In the genomic region with DNA sequence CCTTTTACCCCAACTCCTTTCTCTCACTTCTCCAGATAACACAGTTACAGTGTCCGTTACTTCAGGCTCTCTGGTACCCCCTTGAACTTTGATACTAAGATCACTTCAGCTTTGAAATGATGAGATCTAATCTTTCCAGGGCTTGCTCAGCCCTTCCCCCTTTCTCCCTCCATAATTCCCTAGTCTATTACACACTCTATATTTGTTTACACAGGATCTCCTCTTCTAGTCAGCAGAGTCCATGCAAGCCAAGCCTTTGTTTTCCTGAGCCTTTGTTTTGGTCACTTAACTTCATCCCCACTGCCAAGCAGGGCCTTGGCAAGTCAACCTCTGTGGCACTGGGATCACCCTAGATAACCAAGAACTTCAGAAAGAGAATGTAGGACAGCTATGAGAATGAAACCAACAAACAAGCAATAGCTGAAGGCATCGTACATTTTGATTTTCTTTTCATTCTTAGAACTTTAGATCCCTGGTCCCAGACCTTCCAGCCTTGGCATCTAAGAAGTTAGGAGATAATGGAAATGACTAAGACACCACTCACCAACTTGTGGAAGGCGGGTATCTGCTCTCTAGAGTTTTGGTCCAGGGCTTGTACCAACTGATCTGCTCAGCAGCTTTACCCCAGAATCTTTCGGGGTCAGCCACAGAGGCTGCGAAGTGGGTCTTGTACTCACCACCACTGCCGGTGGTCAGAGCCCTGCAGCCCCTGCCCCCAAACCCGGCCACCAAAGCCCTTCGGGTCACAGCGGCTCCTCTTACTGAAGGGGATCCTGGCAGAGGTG, we compare ENCODE assay signal across 9 mouse cellular contexts. TPM values are rescaled to one million over a fixed set of nuclear protein-coding genes. Genes with fewer than 3 reads are reported as not detected.
DNase-seq lines count a peak whose midpoint lies in the region; ATAC-seq and TF ChIP-seq lines count a peak whose summit lies in the region.
"Had no signal": no experiment of that assay in that cellular context is flagged by ENCODE, and none has a peak within 500 bp of the region (broad histone marks: within the 10 kb centered on the region; RNA-seq: fewer than 3 reads in every experiment).

No protein-coding gene starts in this region.

- no peak for DNase-seq in layer of hippocampus, adult 2 months (ENCODE audit: low spot score in 2 of 2)
- DNase-seq in layer of hippocampus, postnatal 14 days (ENCODE audit: low spot score in 2 of 2) = no peak
- no peak for DNase-seq in intestine, embryonic 14.5 days (ENCODE audit: low spot score)
- no peak for DNase-seq in natural killer cell, adult 2 months (ENCODE audit: low spot score in 2 of 2)
- DNase-seq in layer of hippocampus, adult 9-11 months = no peak
- DNase-seq in urinary bladder, adult 2 months (ENCODE audit: low spot score) = no peak

- no peaks in the 10 kb centered on the region for H3K36me3 ChIP-seq in intestine, embryonic 14.5 days (ENCODE audit: control insufficient read depth, insufficient read depth, low read length)
- no peaks in the 10 kb centered on the region for H3K36me3 ChIP-seq in neural tube, embryonic 12.5 days

- no peaks in the 10 kb centered on the region for H3K4me1 ChIP-seq in embryonic fibroblast, embryonic 13.5 days (ENCODE audit: control insufficient read depth, insufficient read depth, low read length)
- 0 out of 2 replicates have a peak, but pooled peaks cover 9% of the 10 kb centered on the region for H3K4me1 ChIP-seq in intestine, embryonic 14.5 days (replicated peaks; ENCODE audit: control insufficient read depth, insufficient read depth, low read length)
- peaks cover 8% of the 10 kb centered on the region for H3K4me1 ChIP-seq in neural tube, embryonic 12.5 days

- peak overlapping the region; percentile 47 for H3K4me3 ChIP-seq in layer of hippocampus, adult 2 months
- H3K4me3 ChIP-seq in embryonic fibroblast, embryonic 13.5 days (ENCODE audit: insufficient read depth, low read length) = peak overlapping the region; percentile 50
- H3K4me3 ChIP-seq in intestine, embryonic 14.5 days (ENCODE audit: low read depth, low read length) = peak overlapping the region; percentile 44
- H3K4me3 ChIP-seq in neural tube, embryonic 12.5 days = peak overlapping the region; percentile 37

- H3K27ac ChIP-seq in layer of hippocampus, adult 2 months = no peak overlapping the region
- H3K27ac ChIP-seq in embryonic fibroblast, embryonic 13.5 days (ENCODE audit: insufficient read depth, low read length) = no peak overlapping the region
- no peak overlapping the region for H3K27ac ChIP-seq in intestine, embryonic 14.5 days (ENCODE audit: low read depth)
- H3K27ac ChIP-seq in neural tube, embryonic 12.5 days = no peak overlapping the region

- peak overlapping the region; percentile 48 for H3K9ac ChIP-seq in intestine, embryonic 14.5 days (ENCODE audit: low read length)
- peak overlapping the region; percentile 54 for H3K9ac ChIP-seq in neural tube, embryonic 12.5 days

- 0 out of 2 replicates have a peak, but pooled peaks have one; percentile 22 for ATAC-seq in intestine, embryonic 14.5 days (replicated peaks; ENCODE audit: low FRiP score, low TSS enrichment, low read depth)
- ATAC-seq in neural tube, embryonic 12.5 days (ENCODE audit: low FRiP score, low read depth) = no peak

- H3K9me3 ChIP-seq in intestine, embryonic 14.5 days (ENCODE audit: control insufficient read depth, low read length) = no peaks in the 10 kb centered on the region
- no peaks in the 10 kb centered on the region for H3K9me3 ChIP-seq in neural tube, embryonic 12.5 days

- no peak for TF ChIP-seq POLR2A in embryonic fibroblast, embryonic 13.5 days (IDR thresholded peaks at IDR 0.05; ENCODE audit: low read depth, low read length)

- peak overlapping the region; percentile 65 for H3K4me2 ChIP-seq in intestine, embryonic 14.5 days (ENCODE audit: low read length)
- peak overlapping the region; percentile 63 for H3K4me2 ChIP-seq in neural tube, embryonic 12.5 days (replicated peaks)

- no peaks in the 10 kb centered on the region for H3K27me3 ChIP-seq in intestine, embryonic 14.5 days (replicated peaks; ENCODE audit: control insufficient read depth, insufficient read depth, low read length)
- H3K27me3 ChIP-seq in neural tube, embryonic 12.5 days (replicated peaks) = no peaks in the 10 kb centered on the region

- no peak for TF ChIP-seq CTCF in layer of hippocampus, adult 2 months (conservative IDR thresholded peaks at IDR 0.05)
- TF ChIP-seq CTCF in embryonic fibroblast, embryonic 13.5 days (IDR thresholded peaks at IDR 0.05; ENCODE audit: borderline replicate concordance, insufficient read depth, low read length) = no peak

- 14% methylated on average over 9 of the region's 9 CpGs for WGBS in intestine, embryonic 14.5 days
- WGBS in neural tube, embryonic 12.5 days = 15% methylated on average over 9 of the region's 9 CpGs

RNA-seq across cellular contexts. Expression of a gene that starts 0.5 kb away (rescaled TPM):
- under 1 TPM; 0.86 to 0.97 TPM for total RNA-seq in layer of hippocampus, adult 2 months (2021)
- 1 to 10 TPM in 1 of 2 experiments, under 1 TPM in 1; 0.76 to 1.4 TPM for total RNA-seq in layer of hippocampus, postnatal 14 days (2021)
- 1.2 and 3.7 TPM in 2 replicates for polyA plus RNA-seq in embryonic fibroblast, embryonic 13.5 days (2011; ENCODE audit: insufficient read length, low read depth, missing spikeins)
- 1.5 and 2.1 TPM in 2 replicates for polyA plus RNA-seq in intestine, embryonic 14.5 days (2014; fragmentation: Nextera tagmentation; extraction: Ambion mirVana)
- polyA plus RNA-seq in neural tube, embryonic 12.5 days (2016; fragmentation: Nextera tagmentation; extraction: Ambion mirVana) = 1.5 and 1.8 TPM in 2 replicates
- 5.5 and 5.6 TPM in 2 replicates for polyA plus RNA-seq in urinary bladder, adult 2 months (2012; rRNA removed)
- total RNA-seq: hematopoietic stem cell, adult 5-6 weeks had no signal
